In genomic region chr7:19068707-19069106, GRCm38 (mm10) we compare ENCODE assay signal across 9 mouse cellular contexts. TPM values are rescaled to one million over a fixed set of nuclear protein-coding genes. Genes with fewer than 3 reads are reported as not detected.
DNase-seq lines count a peak whose midpoint lies in the region; ATAC-seq and TF ChIP-seq lines count a peak whose summit lies in the region.
"Had no signal": no experiment of that assay in that cellular context is flagged by ENCODE, and none has a peak within 500 bp of the region (broad histone marks: within the 10 kb centered on the region; RNA-seq: fewer than 3 reads in every experiment).

No protein-coding gene starts in this region.

- H3K9me3 ChIP-seq in forebrain, embryonic 10.5 days = peaks cover 3% of the 10 kb centered on the region; the same call in 1 of the 2 replicates
- H3K9me3 ChIP-seq in forebrain, embryonic 15.5 days = no peaks in the 10 kb centered on the region
- H3K9me3 ChIP-seq in midbrain, embryonic 14.5 days (ENCODE audit: control insufficient read depth, low read length) = no peaks in the 10 kb centered on the region
- H3K9me3 ChIP-seq in midbrain, embryonic 15.5 days = no peaks in the 10 kb centered on the region
- H3K9me3 ChIP-seq in lung, embryonic 14.5 days (ENCODE audit: low read depth, low read length) = no peaks in the 10 kb centered on the region

- H3K9ac ChIP-seq in forebrain, embryonic 15.5 days (replicated peaks) = no peak overlapping the region
- no peak overlapping the region for H3K9ac ChIP-seq in midbrain, embryonic 14.5 days (replicated peaks; ENCODE audit: low read length)
- H3K9ac ChIP-seq in midbrain, embryonic 15.5 days = no peak overlapping the region
- H3K9ac ChIP-seq in lung, embryonic 14.5 days = no peak overlapping the region

- H3K36me3 ChIP-seq in forebrain, embryonic 10.5 days (replicated peaks) = no peaks in the 10 kb centered on the region
- H3K36me3 ChIP-seq in forebrain, embryonic 15.5 days = no peaks in the 10 kb centered on the region
- H3K36me3 ChIP-seq in midbrain, embryonic 14.5 days (ENCODE audit: control insufficient read depth, insufficient read depth, low read length) = no peaks in the 10 kb centered on the region
- no peaks in the 10 kb centered on the region for H3K36me3 ChIP-seq in midbrain, embryonic 15.5 days (replicated peaks)
- no peaks in the 10 kb centered on the region for H3K36me3 ChIP-seq in lung, embryonic 14.5 days (ENCODE audit: insufficient read depth)

- H3K27ac ChIP-seq in forebrain, embryonic 10.5 days = no peak overlapping the region
- no peak overlapping the region for H3K27ac ChIP-seq in forebrain, embryonic 15.5 days (replicated peaks)
- H3K27ac ChIP-seq in midbrain, embryonic 14.5 days (replicated peaks; ENCODE audit: low read depth, low read length) = no peak overlapping the region
- H3K27ac ChIP-seq in midbrain, embryonic 15.5 days = no peak overlapping the region
- H3K27ac ChIP-seq in lung, embryonic 14.5 days (ENCODE audit: low read depth) = no peak overlapping the region

- TF ChIP-seq CTCF in lung, embryonic 14.5 days (IDR thresholded peaks at IDR 0.05; ENCODE audit: low read depth) = peak; percentile 84

- WGBS in forebrain, embryonic 10.5 days = 12% methylated on average over 2 of the region's 2 CpGs
- WGBS in forebrain, embryonic 15.5 days = 4% methylated on average over 2 of the region's 2 CpGs
- 5% methylated on average over 2 of the region's 2 CpGs for WGBS in midbrain, embryonic 14.5 days
- 4% methylated on average over 2 of the region's 2 CpGs for whole genome bisulfite sequencing in midbrain, embryonic 15.5 days
- WGBS in lung, embryonic 14.5 days = 5% methylated on average over 2 of the region's 2 CpGs

- H3K27me3 ChIP-seq in forebrain, embryonic 10.5 days (ENCODE audit: poor library complexity, severe bottlenecking) = peaks cover 42% of the 10 kb centered on the region
- peaks cover 26% of the 10 kb centered on the region for H3K27me3 ChIP-seq in forebrain, embryonic 15.5 days
- peaks cover 12% of the 10 kb centered on the region; the same call in 1 of the 2 replicates for H3K27me3 ChIP-seq in midbrain, embryonic 14.5 days (ENCODE audit: control insufficient read depth, insufficient read depth, low read length)
- peaks cover 28% of the 10 kb centered on the region for H3K27me3 ChIP-seq in midbrain, embryonic 15.5 days (replicated peaks)
- H3K27me3 ChIP-seq in lung, embryonic 14.5 days (ENCODE audit: insufficient read depth, low read length) = peaks cover 33% of the 10 kb centered on the region

- peak; percentile 69 for DNase-seq in forebrain, embryonic 10.5 days (ENCODE audit: extremely low spot score, low spot score)
- DNase-seq in midbrain, embryonic 14.5 days = peak; percentile 87
- peak; percentile 73 to 82 for DNase-seq in adrenal gland, postnatal 36 days
- DNase-seq in forelimb bud, embryonic 11.5 days (ENCODE audit: low read depth, low spot score) = peak; percentile 80
- peak; percentile 94 for DNase-seq in lung, embryonic 14.5 days
- DNase-seq in spleen, postnatal 36 days (ENCODE audit: low spot score in 2 of 2) = peak; percentile 52 to 64

- H3K4me2 ChIP-seq in forebrain, embryonic 15.5 days (replicated peaks) = no peak overlapping the region
- H3K4me2 ChIP-seq in midbrain, embryonic 14.5 days (ENCODE audit: low read length) = no peak overlapping the region
- no peak overlapping the region for H3K4me2 ChIP-seq in midbrain, embryonic 15.5 days
- no peak overlapping the region for H3K4me2 ChIP-seq in lung, embryonic 14.5 days

- no peaks in the 10 kb centered on the region for H3K4me1 ChIP-seq in forebrain, embryonic 10.5 days
- H3K4me1 ChIP-seq in forebrain, embryonic 15.5 days = no peaks in the 10 kb centered on the region
- H3K4me1 ChIP-seq in midbrain, embryonic 14.5 days (ENCODE audit: control insufficient read depth, insufficient read depth, low read length) = no peaks in the 10 kb centered on the region
- no peaks in the 10 kb centered on the region for H3K4me1 ChIP-seq in midbrain, embryonic 15.5 days
- H3K4me1 ChIP-seq in lung, embryonic 14.5 days (ENCODE audit: insufficient read depth) = no peaks in the 10 kb centered on the region

- H3K4me3 ChIP-seq in forebrain, embryonic 10.5 days = no peak overlapping the region
- no peak overlapping the region for H3K4me3 ChIP-seq in forebrain, embryonic 15.5 days
- no peak overlapping the region for H3K4me3 ChIP-seq in midbrain, embryonic 14.5 days (replicated peaks; ENCODE audit: low read depth, low read length)
- no peak overlapping the region for H3K4me3 ChIP-seq in midbrain, embryonic 15.5 days
- H3K4me3 ChIP-seq in lung, embryonic 14.5 days (ENCODE audit: low read depth, low read length) = no peak overlapping the region

- no peak for ATAC-seq in forebrain, embryonic 15.5 days (replicated peaks)
- ATAC-seq in midbrain, embryonic 14.5 days (ENCODE audit: low FRiP score, low TSS enrichment) = no peak
- ATAC-seq in midbrain, embryonic 15.5 days (replicated peaks) = no peak
- ATAC-seq in lung, embryonic 14.5 days (ENCODE audit: insufficient read depth) = no peak

RNA-seq across cellular contexts. Expression of gene Dmwd, which starts 7.3 kb away (rescaled TPM):
- polyA plus RNA-seq in forebrain, embryonic 10.5 days (2016; fragmentation: Nextera tagmentation; extraction: Ambion mirVana) = 14.4 and 16.3 TPM in 2 replicates
- 32.0 and 35.1 TPM in 2 replicates for polyA plus RNA-seq in forebrain, embryonic 15.5 days (2015; fragmentation: Nextera tagmentation; extraction: Ambion mirVana)
- polyA plus RNA-seq in midbrain, embryonic 14.5 days (2014; fragmentation: Nextera tagmentation; extraction: Ambion mirVana) = 33.2 and 39.2 TPM in 2 replicates
- 34.2 and 40.9 TPM in 2 replicates for polyA plus RNA-seq in midbrain, embryonic 15.5 days (2015; fragmentation: Nextera tagmentation; extraction: Ambion mirVana)
- 10 to 100 TPM; 53.8 to 57.1 TPM for total RNA-seq in adrenal gland, postnatal 36 days (2021)
- polyA plus RNA-seq in lung, embryonic 14.5 days (2014; fragmentation: Nextera tagmentation; extraction: Ambion mirVana) = 18.5 and 19.2 TPM in 2 replicates

RNA-seq across cellular contexts. Expression of gene Rsph6a, which starts 14.2 kb away (rescaled TPM):
- not detected in 2 replicates for polyA plus RNA-seq in forebrain, embryonic 10.5 days (2016; fragmentation: Nextera tagmentation; extraction: Ambion mirVana)
- polyA plus RNA-seq in forebrain, embryonic 15.5 days (2015; fragmentation: Nextera tagmentation; extraction: Ambion mirVana) = not detected in 2 replicates
- polyA plus RNA-seq in midbrain, embryonic 14.5 days (2014; fragmentation: Nextera tagmentation; extraction: Ambion mirVana) = 0.12 and 0.21 TPM in 2 replicates
- 0.15 and 0.37 TPM in 2 replicates for polyA plus RNA-seq in midbrain, embryonic 15.5 days (2015; fragmentation: Nextera tagmentation; extraction: Ambion mirVana)
- total RNA-seq in adrenal gland, postnatal 36 days (2021) = not detected
- polyA plus RNA-seq in lung, embryonic 14.5 days (2014; fragmentation: Nextera tagmentation; extraction: Ambion mirVana) = not detected in 2 replicates
- total RNA-seq: layer of hippocampus, adult 18-20 months had no signal

RNA-seq across cellular contexts. Expression of gene Dmpk, which starts 14.9 kb away (rescaled TPM):
- 8.3 and 9.1 TPM in 2 replicates for polyA plus RNA-seq in forebrain, embryonic 10.5 days (2016; fragmentation: Nextera tagmentation; extraction: Ambion mirVana)
- polyA plus RNA-seq in forebrain, embryonic 15.5 days (2015; fragmentation: Nextera tagmentation; extraction: Ambion mirVana) = 8.8 and 11.2 TPM in 2 replicates
- polyA plus RNA-seq in midbrain, embryonic 14.5 days (2014; fragmentation: Nextera tagmentation; extraction: Ambion mirVana) = 9.8 and 13.2 TPM in 2 replicates
- 10.8 and 13.9 TPM in 2 replicates for polyA plus RNA-seq in midbrain, embryonic 15.5 days (2015; fragmentation: Nextera tagmentation; extraction: Ambion mirVana)
- total RNA-seq in adrenal gland, postnatal 36 days (2021) = 100 to 1,000 TPM in 1 of 2 experiments, 10 to 100 TPM in 1; 81.5 to 110 TPM
- 20.9 and 23.0 TPM in 2 replicates for polyA plus RNA-seq in lung, embryonic 14.5 days (2014; fragmentation: Nextera tagmentation; extraction: Ambion mirVana)

RNA-seq across cellular contexts. Expression of gene Six5, which starts 25.7 kb away (rescaled TPM):
- 6.7 and 7.4 TPM in 2 replicates for polyA plus RNA-seq in forebrain, embryonic 10.5 days (2016; fragmentation: Nextera tagmentation; extraction: Ambion mirVana)
- polyA plus RNA-seq in forebrain, embryonic 15.5 days (2015; fragmentation: Nextera tagmentation; extraction: Ambion mirVana) = 2.3 and 2.4 TPM in 2 replicates
- 1.5 and 2.5 TPM in 2 replicates for polyA plus RNA-seq in midbrain, embryonic 14.5 days (2014; fragmentation: Nextera tagmentation; extraction: Ambion mirVana)
- polyA plus RNA-seq in midbrain, embryonic 15.5 days (2015; fragmentation: Nextera tagmentation; extraction: Ambion mirVana) = 2.1 and 2.2 TPM in 2 replicates
- 10 to 100 TPM; 14.0 to 15.6 TPM for total RNA-seq in adrenal gland, postnatal 36 days (2021)
- polyA plus RNA-seq in lung, embryonic 14.5 days (2014; fragmentation: Nextera tagmentation; extraction: Ambion mirVana) = 11.6 and 12.7 TPM in 2 replicates

RNA-seq across cellular contexts. Expression of gene Sympk, which starts 44.5 kb away (rescaled TPM):
- polyA plus RNA-seq in forebrain, embryonic 10.5 days (2016; fragmentation: Nextera tagmentation; extraction: Ambion mirVana) = 41.2 and 46.3 TPM in 2 replicates
- polyA plus RNA-seq in forebrain, embryonic 15.5 days (2015; fragmentation: Nextera tagmentation; extraction: Ambion mirVana) = 34.8 and 35.4 TPM in 2 replicates
- polyA plus RNA-seq in midbrain, embryonic 14.5 days (2014; fragmentation: Nextera tagmentation; extraction: Ambion mirVana) = 18.1 and 28.1 TPM in 2 replicates
- polyA plus RNA-seq in midbrain, embryonic 15.5 days (2015; fragmentation: Nextera tagmentation; extraction: Ambion mirVana) = 30.6 and 32.7 TPM in 2 replicates
- 100 to 1,000 TPM in 1 of 2 experiments, 10 to 100 TPM in 1; 88.7 to 102 TPM for total RNA-seq in adrenal gland, postnatal 36 days (2021)
- polyA plus RNA-seq in lung, embryonic 14.5 days (2014; fragmentation: Nextera tagmentation; extraction: Ambion mirVana) = 22.9 and 26.8 TPM in 2 replicates
